Mouse (Mus musculus) heart, adult 10 weeks (tissue): ENCODE results near the gene Grin3b. TPM values are rescaled to one million over a fixed set of nuclear protein-coding genes. Genes with fewer than 3 reads are reported as not detected.

ENCODE experiments used
- polyA plus RNA-seq: library from polyadenylated mRNA; stranded (reverse); fragments of 350-450 nt; fragmentation: Illumina TruSeq; extraction: RNeasy Lipid Tissue Mini Kit (QIAGEN cat#74804); gene quantifications from one replicate; pipeline ENCODE4 v1.2.3, GENCODE M21; 2014; ENCODE audit warnings: low read depth, low replicate concordance

The Grin3b gene
- 0.18 TPM for polyA plus RNA-seq

GRCm38 (mm10) chr10:79970415-79971182 lies at the start of gene Grin3b:
TSS of gene Grin3b (plus strand) at chr10:79970715.

GRCm38 (mm10) chr10:79920958-79921535 lies 49.5 kb upstream of the Grin3b start, which contains the start of gene R3hdm4:
TSS of gene R3hdm4 (minus strand) at chr10:79921208.

GRCm38 (mm10) chr10:79926491-79927323 lies 43.8 kb upstream of the Grin3b start, which contains the start of gene Arid3a:
TSS of gene Arid3a (plus strand) at chr10:79927043.

GRCm38 (mm10) chr10:79959847-79960601 lies 10.5 kb upstream of the Grin3b start, which contains the start of gene Wdr18:
TSS of gene Wdr18 (plus strand) at chr10:79960152.

GRCm38 (mm10) chr10:79984195-79984816 lies 13.8 kb downstream of the Grin3b start, which contains the start of gene Tmem259:
TSS of gene Tmem259 (minus strand) at chr10:79984330.

GRCm38 (mm10) chr10:79988506-79989271 lies 18.2 kb downstream of the Grin3b start, which contains the start of gene Cnn2:
TSS of gene Cnn2 (plus strand) at chr10:79988584.

GRCm38 (mm10) chr10:79996272-79997033 lies 25.9 kb downstream of the Grin3b start, which contains the start of gene Abca7:
TSS of gene Abca7 (plus strand) at chr10:79996494.

GRCm38 (mm10) chr10:80016511-80016910 lies 46.0 kb downstream of the Grin3b start, which contains the start of gene Arhgap45:
TSS of gene Arhgap45 (plus strand) at chr10:80016653.

Other genes with a start within 250 kb of the Grin3b start
- gene Polrmt, start 224.1 kb upstream of the Grin3b start, polyA plus RNA-seq: 44.1 TPM
- not detected for gene Fgf22, start 215.6 kb upstream of the Grin3b start, polyA plus RNA-seq
- 22.6 TPM for gene Rnf126, start 203.8 kb upstream of the Grin3b start, polyA plus RNA-seq
- gene Fstl3, start 193.4 kb upstream of the Grin3b start, polyA plus RNA-seq: 8.3 TPM
- gene Prss57, start 179.8 kb upstream of the Grin3b start, polyA plus RNA-seq: not detected
- gene Palm, start 177.1 kb upstream of the Grin3b start, polyA plus RNA-seq: 53.4 TPM
- 0.99 TPM for gene Misp, start 149.7 kb upstream of the Grin3b start, polyA plus RNA-seq
- gene Ptbp1, start 116.3 kb upstream of the Grin3b start, polyA plus RNA-seq: 38.6 TPM
- gene Prtn3, start 96.2 kb upstream of the Grin3b start, polyA plus RNA-seq: not detected
- 0.34 TPM for gene Plppr3, start 96.1 kb upstream of the Grin3b start, polyA plus RNA-seq
- not detected for gene Elane, start 84.5 kb upstream of the Grin3b start, polyA plus RNA-seq
- gene Cfd, start 79.9 kb upstream of the Grin3b start, polyA plus RNA-seq: 72.1 TPM
- gene Med16, start 61.8 kb upstream of the Grin3b start, polyA plus RNA-seq: 25.5 TPM
- not detected for gene Gm26602, start 59.9 kb upstream of the Grin3b start, polyA plus RNA-seq
- 0.55 TPM for gene Kiss1r, start 53.7 kb upstream of the Grin3b start, polyA plus RNA-seq
- gene R3hdm4, start 49.5 kb upstream of the Grin3b start, polyA plus RNA-seq: 70.4 TPM
- gene Arid3a, start 43.7 kb upstream of the Grin3b start, polyA plus RNA-seq: 1.1 TPM
- gene Wdr18, start 10.6 kb upstream of the Grin3b start, polyA plus RNA-seq: 21.5 TPM
- 104 TPM for gene Tmem259, start 13.6 kb downstream of the Grin3b start, polyA plus RNA-seq
- 40.1 TPM for gene Cnn2, start 17.9 kb downstream of the Grin3b start, polyA plus RNA-seq
- gene Abca7, start 25.8 kb downstream of the Grin3b start, polyA plus RNA-seq: 7.2 TPM
- gene Arhgap45, start 45.9 kb downstream of the Grin3b start, polyA plus RNA-seq: 5.2 TPM
- gene Polr2e, start 69.1 kb downstream of the Grin3b start, polyA plus RNA-seq: 122 TPM
- 933 TPM for gene Gpx4, start 76.5 kb downstream of the Grin3b start, polyA plus RNA-seq
- gene Sbno2, start 134.9 kb downstream of the Grin3b start, polyA plus RNA-seq: 10.9 TPM
- 137 TPM for gene Stk11, start 145.1 kb downstream of the Grin3b start, polyA plus RNA-seq
- 1,104 TPM for gene Atp5d, start 167.9 kb downstream of the Grin3b start, polyA plus RNA-seq
- 2.6 TPM for gene Cbarp, start 170.1 kb downstream of the Grin3b start, polyA plus RNA-seq
- 39.3 TPM for gene Midn, start 177.6 kb downstream of the Grin3b start, polyA plus RNA-seq
- 89.8 TPM for gene Cirbp, start 195.3 kb downstream of the Grin3b start, polyA plus RNA-seq
- 13.6 TPM for gene 1600002K03Rik, start 202.2 kb downstream of the Grin3b start, polyA plus RNA-seq
- 1.8 TPM for gene Efna2, start 208.8 kb downstream of the Grin3b start, polyA plus RNA-seq